Mouse (Mus musculus) T-helper 2 cell (primary cell): Measurements from ENCODE around the gene Zrsr2.

Experiments
- in situ Hi-C: fragments of 300-600 bp; cut with MboI, MseI; formaldehyde crosslinking; loops from one replicate; pipeline ENCODE4 v1.15.1; 2025; ENCODE audit warnings: high pct_unique_total_duplicates

Zrsr2 gene

GRCm38 (mm10) chrX:163958467-163958875, at the start of gene Zrsr2:
TSS of gene Zrsr2 (minus strand) at chrX:163958661.
- in situ Hi-C loops = no loop called here

- in situ Hi-C loops = loop anchor here (5.0 kb wide), 1 partner anchor 57 kb away; no protein-coding TSS in a partner anchor
These were observed 46.3 kb upstream of the Zrsr2 start for GRCm38 (mm10) chrX:164004809-164005208.

GRCm38 (mm10) chrX:163999848-164000247, 41.4 kb upstream of the Zrsr2 start:
- in situ Hi-C loops = loop anchor here (5.0 kb wide), 1 partner anchor 62 kb away; no protein-coding TSS in a partner anchor

- in situ Hi-C loops = no loop called here
These were observed 38.3 kb upstream of the Zrsr2 start for GRCm38 (mm10) chrX:163996754-163997153.

- in situ Hi-C loops = no loop called here
These were observed 29.4 kb upstream of the Zrsr2 start for GRCm38 (mm10) chrX:163987718-163988374.

GRCm38 (mm10) chrX:163982129-163982528, 23.7 kb upstream of the Zrsr2 start:
- in situ Hi-C loops = no loop called here

- in situ Hi-C loops = no loop called here
These were observed 23.0 kb upstream of the Zrsr2 start for GRCm38 (mm10) chrX:163981500-163981899.

- in situ Hi-C loops = no loop called here
These were observed 22.6 kb upstream of the Zrsr2 start for GRCm38 (mm10) chrX:163981092-163981491.

GRCm38 (mm10) chrX:163957803-163958466, 526 bp downstream of the Zrsr2 start:
- in situ Hi-C loops = no loop called here

GRCm38 (mm10) chrX:163957381-163957780, 1.1 kb downstream of the Zrsr2 start:
- in situ Hi-C loops = no loop called here

- in situ Hi-C loops = no loop called here
These were observed 6.8 kb downstream of the Zrsr2 start for GRCm38 (mm10) chrX:163951618-163952017.

GRCm38 (mm10) chrX:163944381-163944780, 14.1 kb downstream of the Zrsr2 start:
- in situ Hi-C loops = loop anchor here (25.0 kb wide), 1 partner anchor 1157 kb away; no protein-coding TSS in a partner anchor

- in situ Hi-C loops = loop anchor here (10.0 to 25.0 kb wide), 2 partner anchors 486 to 1151 kb away; no protein-coding TSS in a partner anchor
These were observed 19.9 kb downstream of the Zrsr2 start for GRCm38 (mm10) chrX:163938587-163938986.

- in situ Hi-C loops = loop anchor here (10.0 to 25.0 kb wide), 2 partner anchors 490 to 1147 kb away; no protein-coding TSS in a partner anchor
These were observed 23.7 kb downstream of the Zrsr2 start for GRCm38 (mm10) chrX:163934731-163935130.

GRCm38 (mm10) chrX:163929550-163929949, 28.9 kb downstream of the Zrsr2 start:
- in situ Hi-C loops = loop anchor here (25.0 kb wide), 1 partner anchor 1142 kb away; no protein-coding TSS in a partner anchor

GRCm38 (mm10) chrX:163912791-163913190, 45.7 kb downstream of the Zrsr2 start:
- in situ Hi-C loops = no loop called here

GRCm38 (mm10) chrX:163909381-163909780, 49.1 kb downstream of the Zrsr2 start:
- in situ Hi-C loops = loop anchor here (10.0 kb wide), 1 partner anchor 155 kb away; no protein-coding TSS in a partner anchor

- in situ Hi-C loops = loop anchor here (10.0 kb wide), 1 partner anchor 156 kb away; no protein-coding TSS in a partner anchor
These were observed 49.9 kb downstream of the Zrsr2 start, which contains the start of gene Ap1s2 for GRCm38 (mm10) chrX:163908337-163909250. TSS of gene Ap1s2 (plus strand) at chrX:163909017.

- in situ Hi-C loops = loop anchor here (10.0 kb wide), 1 partner anchor 157 kb away; no protein-coding TSS in a partner anchor
These were observed 50.5 kb downstream of the Zrsr2 start for GRCm38 (mm10) chrX:163908003-163908336.

GRCm38 (mm10) chrX:163906861-163907260, 51.6 kb downstream of the Zrsr2 start:
- in situ Hi-C loops = loop anchor here (10.0 kb wide), 1 partner anchor 158 kb away; no protein-coding TSS in a partner anchor

GRCm38 (mm10) chrX:163899431-163900020, 58.9 kb downstream of the Zrsr2 start:
- in situ Hi-C loops = loop anchor here (10.0 kb wide), 1 partner anchor 165 kb away; no protein-coding TSS in a partner anchor
